Mouse (Mus musculus) cerebellum, adult 2 months (tissue): Measurements from ENCODE around the gene Gtsf1l.

Source experiments
- CTCF ChIP-seq: fragments of 200-500 bp; IDR thresholded peaks from 2 replicates; pipeline ENCODE4 v1.5.1; 2011; ENCODE audit warnings: low read depth, mild to moderate bottlenecking, control low read depth, low read length, moderate library complexity, borderline replicate concordance; ENCODE audit not compliant: insufficient read depth
- POLR2A ChIP-seq: fragments of 200-500 bp; IDR thresholded peaks from 2 replicates; pipeline ENCODE4 v1.6.1; 2011; ENCODE audit warnings: low read length, control low read depth, borderline replicate concordance; ENCODE audit not compliant: insufficient read depth

DNA sequence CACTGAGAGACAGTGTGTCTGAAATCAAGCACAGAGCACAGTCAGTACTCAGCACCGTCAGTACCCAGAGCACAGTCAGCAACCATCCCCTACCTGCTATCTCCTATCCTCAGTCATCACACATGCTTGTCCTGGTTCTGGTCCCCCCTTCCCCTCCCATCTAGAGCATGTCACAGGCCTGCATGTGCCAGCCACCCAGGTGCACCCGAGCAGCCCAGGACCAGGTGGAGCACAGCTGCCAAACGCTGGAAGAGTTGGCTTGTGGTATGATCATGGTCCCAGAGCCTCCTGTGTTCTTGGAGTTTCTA lies 33.7 kb upstream of the Gtsf1l start:
- TF ChIP-seq CTCF (no peak), POLR2A (no peak)
